Mouse (Mus musculus): ENCODE results near the gene Rgs4. TPM values are rescaled to one million over a fixed set of nuclear protein-coding genes. Genes with fewer than 3 reads are reported as not detected.

Rgs4 gene
- polyA plus RNA-seq, 2 experiments: 0.04 to 0.06 TPM

DNA sequence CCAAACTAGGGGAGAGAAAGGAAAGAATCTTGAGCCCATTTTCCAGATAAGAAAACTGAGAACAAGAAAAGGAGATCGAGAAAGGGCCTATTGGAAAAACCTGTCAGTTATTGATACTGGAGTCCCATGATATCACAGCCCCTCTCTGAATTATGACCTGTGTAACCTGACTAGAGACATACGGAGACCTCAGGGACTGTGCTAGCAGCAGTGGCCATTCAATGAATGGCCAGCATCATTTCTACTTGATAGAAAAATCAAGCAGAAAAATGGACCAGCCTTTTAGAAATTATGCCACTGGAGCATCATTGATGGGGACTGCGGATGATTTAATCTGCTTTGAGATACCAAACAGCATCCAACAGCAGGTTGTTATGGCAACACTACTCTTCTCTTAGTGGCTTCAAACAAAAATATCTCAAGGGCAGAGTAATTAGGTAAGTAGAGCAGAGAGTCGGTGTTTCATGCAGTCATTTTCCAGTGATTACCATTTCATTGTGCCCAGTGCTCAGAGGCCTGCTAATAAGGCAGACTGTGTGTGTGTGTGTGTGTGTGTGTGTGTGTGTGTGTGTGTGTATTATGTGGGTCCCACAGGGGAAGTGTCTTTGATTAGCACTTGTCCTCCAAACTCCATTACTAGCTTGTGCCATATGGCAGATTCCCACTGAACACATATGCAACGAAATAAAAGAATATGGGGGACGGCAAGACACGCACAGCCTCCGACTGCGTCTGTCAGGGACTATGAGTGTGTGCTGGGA lies 16.6 kb upstream of the Rgs4 start:
- Histone ChIP-seq H3K27me3 (ENCODE audit: control insufficient read depth, insufficient read depth, low read length) (no peaks in the 10 kb centered on the region), H3K9me3 (ENCODE audit: control insufficient read depth, low read length) (no peaks in the 10 kb centered on the region), H3K36me3 (replicated peaks; ENCODE audit: control insufficient read depth, insufficient read depth, low read depth) (no peaks in the 10 kb centered on the region), H3K9ac (replicated peaks) (no peak overlapping the region), H3K4me3 (ENCODE audit: insufficient read depth in 1 of 2, low read depth in 2 of 2, low read length in 2 of 2) (no peak overlapping the region), H3K4me2 (ENCODE audit: low read depth) (no peak overlapping the region), H3K27ac (no peak overlapping the region), H3K4me1 (replicated peaks; ENCODE audit: control insufficient read depth in 2 of 2, insufficient read depth in 2 of 2, low read length in 1 of 2) (no peaks in the 10 kb centered on the region)
- 63% methylated on average over 9 of the region's 9 CpGs for WGBS (ENCODE audit: insufficient replicate concordance)
- ATAC-seq (ENCODE audit: insufficient read depth) (no peak), DNase-seq (ENCODE audit: low read depth in 3 of 3, low spot score in 3 of 3) (no peak)
- no peak for TF ChIP-seq CTCF (IDR thresholded peaks at IDR 0.05; ENCODE audit: low read depth)

- 65% methylated on average over 2 of the region's 2 CpGs for WGBS (ENCODE audit: insufficient replicate concordance)
- no peaks in the 10 kb centered on the region for H3K4me1 ChIP-seq (replicated peaks; ENCODE audit: control insufficient read depth in 2 of 2, insufficient read depth in 2 of 2, low read length in 1 of 2)
- ATAC-seq (ENCODE audit: insufficient read depth) (no peak), DNase-seq (ENCODE audit: low read depth in 3 of 3, low spot score in 3 of 3) (no peak)
- H3K36me3 ChIP-seq (replicated peaks; ENCODE audit: control insufficient read depth, insufficient read depth, low read depth): no peaks in the 10 kb centered on the region
- H3K9me3 ChIP-seq (ENCODE audit: control insufficient read depth, low read length): no peaks in the 10 kb centered on the region
- TF ChIP-seq CTCF (IDR thresholded peaks at IDR 0.05; ENCODE audit: low read depth) (no peak), EP300 (IDR thresholded peaks at IDR 0.05; ENCODE audit: low read depth) (no peak)
- no peaks in the 10 kb centered on the region for H3K27me3 ChIP-seq (ENCODE audit: control insufficient read depth, insufficient read depth, low read length)
- no peak overlapping the region for H3K27ac ChIP-seq
- no peak overlapping the region for H3K4me3 ChIP-seq (ENCODE audit: insufficient read depth in 1 of 2, low read depth in 2 of 2, low read length in 2 of 2)
- no peak overlapping the region for H3K4me2 ChIP-seq (ENCODE audit: low read depth)
- H3K9ac ChIP-seq (replicated peaks): no peak overlapping the region
Observed at GRCm38 (mm10) chr1:169762524-169762923, 15.1 kb upstream of the Rgs4 start.

DNA sequence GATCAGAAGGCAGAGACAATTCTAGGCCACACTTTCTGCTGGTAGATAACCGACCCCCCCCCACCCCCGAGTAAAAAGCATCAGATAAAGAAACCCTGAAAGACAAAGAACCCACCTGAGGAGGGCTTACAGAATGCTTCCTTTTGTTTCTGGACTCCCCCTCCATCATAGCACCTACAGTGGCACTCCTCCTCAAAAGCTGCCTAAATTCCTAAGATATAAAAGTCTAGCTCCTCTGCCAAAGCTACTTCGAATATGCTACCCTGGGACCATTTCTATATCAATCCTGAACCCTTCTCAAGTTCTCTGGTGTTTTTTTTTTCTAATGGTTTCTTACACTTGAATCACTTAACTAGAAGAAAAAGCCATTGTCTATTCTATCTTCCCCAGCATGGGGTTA lies 9.1 kb upstream of the Rgs4 start:
- no peaks in the 10 kb centered on the region for H3K4me1 ChIP-seq (replicated peaks; ENCODE audit: control insufficient read depth in 2 of 2, insufficient read depth in 2 of 2, low read length in 1 of 2)
- no peaks in the 10 kb centered on the region for H3K9me3 ChIP-seq (ENCODE audit: control insufficient read depth, low read length)
- no peak overlapping the region for H3K9ac ChIP-seq (replicated peaks)
- ATAC-seq (ENCODE audit: insufficient read depth) (no peak), DNase-seq (ENCODE audit: low read depth in 3 of 3, low spot score in 3 of 3) (no peak)
- H3K36me3 ChIP-seq (replicated peaks; ENCODE audit: control insufficient read depth, insufficient read depth, low read depth): no peaks in the 10 kb centered on the region
- H3K4me2 ChIP-seq (ENCODE audit: low read depth): no peak overlapping the region
- H3K4me3 ChIP-seq (ENCODE audit: insufficient read depth in 1 of 2, low read depth in 2 of 2, low read length in 2 of 2): no peak overlapping the region
- H3K27me3 ChIP-seq (ENCODE audit: control insufficient read depth, insufficient read depth, low read length): no peaks in the 10 kb centered on the region
- H3K27ac ChIP-seq: no peak overlapping the region
- no peak for TF ChIP-seq CTCF (IDR thresholded peaks at IDR 0.05; ENCODE audit: low read depth)
- TF ChIP-seq EP300 (IDR thresholded peaks at IDR 0.05; ENCODE audit: low read depth): no peak
- WGBS (ENCODE audit: insufficient replicate concordance): 30% methylated on average over 2 of the region's 3 CpGs

- Histone ChIP-seq H3K9ac (replicated peaks) (no peak overlapping the region), H3K4me1 (replicated peaks; ENCODE audit: control insufficient read depth in 2 of 2, insufficient read depth in 2 of 2, low read length in 1 of 2) (no peaks in the 10 kb centered on the region), H3K36me3 (replicated peaks; ENCODE audit: control insufficient read depth, insufficient read depth, low read depth) (no peaks in the 10 kb centered on the region), H3K4me3 (ENCODE audit: insufficient read depth in 1 of 2, low read depth in 2 of 2, low read length in 2 of 2) (no peak overlapping the region), H3K9me3 (ENCODE audit: control insufficient read depth, low read length) (no peaks in the 10 kb centered on the region), H3K27ac (no peak overlapping the region), H3K27me3 (ENCODE audit: control insufficient read depth, insufficient read depth, low read length) (no peaks in the 10 kb centered on the region; the same call in 1 of the 2 replicates), H3K4me2 (ENCODE audit: low read depth) (no peak overlapping the region)
- ATAC-seq (ENCODE audit: insufficient read depth) (no peak), DNase-seq (ENCODE audit: low read depth in 3 of 3, low spot score in 3 of 3) (no peak)
- 16% methylated on average over 4 of the region's 4 CpGs for WGBS (ENCODE audit: insufficient replicate concordance)
- TF ChIP-seq CTCF (IDR thresholded peaks at IDR 0.05; ENCODE audit: low read depth) (no peak), EP300 (IDR thresholded peaks at IDR 0.05; ENCODE audit: low read depth) (no peak)
Observed at GRCm38 (mm10) chr1:169752395-169752794, 5.0 kb upstream of the Rgs4 start.

- no peak overlapping the region for H3K27ac ChIP-seq
- H3K9me3 ChIP-seq (ENCODE audit: control insufficient read depth, low read length): no peaks in the 10 kb centered on the region
- 33% methylated on average over 5 of the region's 5 CpGs for WGBS (ENCODE audit: insufficient replicate concordance)
- H3K4me1 ChIP-seq (replicated peaks; ENCODE audit: control insufficient read depth in 2 of 2, insufficient read depth in 2 of 2, low read length in 1 of 2): no peaks in the 10 kb centered on the region
- ATAC-seq (ENCODE audit: insufficient read depth): no peak
- no peak overlapping the region for H3K4me3 ChIP-seq (ENCODE audit: insufficient read depth in 1 of 2, low read depth in 2 of 2, low read length in 2 of 2)
- DNase-seq (ENCODE audit: low read depth in 3 of 3, low spot score in 3 of 3): no peak
- TF ChIP-seq EP300 (IDR thresholded peaks at IDR 0.05; ENCODE audit: low read depth): no peak
- TF ChIP-seq CTCF (IDR thresholded peaks at IDR 0.05; ENCODE audit: low read depth): no peak
- H3K4me2 ChIP-seq (ENCODE audit: low read depth): no peak overlapping the region
- H3K27me3 ChIP-seq (ENCODE audit: control insufficient read depth, insufficient read depth, low read length): no peaks in the 10 kb centered on the region; the same call in 1 of the 2 replicates
- no peaks in the 10 kb centered on the region for H3K36me3 ChIP-seq (replicated peaks; ENCODE audit: control insufficient read depth, insufficient read depth, low read depth)
- no peak overlapping the region for H3K9ac ChIP-seq (replicated peaks)
Observed at GRCm38 (mm10) chr1:169748439-169748838, 997 bp upstream of the Rgs4 start.
